Mouse (Mus musculus) lung, embryonic 16.5 days (tissue): Measurements from ENCODE around the gene Duox2. TPM values are rescaled to one million over a fixed set of nuclear protein-coding genes. Genes with fewer than 3 reads are reported as not detected.

Source experiments
- ATAC-seq: fragments of 200-750 bp; cut with Nextera tagmentation; 2 replicates; pipeline ENCODE4 v1.8.0; 2017; ENCODE audit warnings: low read depth, mild to moderate bottlenecking, moderate library complexity
- H3K27ac ChIP-seq: fragments of 300-500 bp; sonication (generic); 2 replicates; pipeline ENCODE4 v1.5.1; 2014; ENCODE audit warnings: mild to moderate bottlenecking, control low read depth, low read length
- H3K27me3 ChIP-seq: fragments of 300-500 bp; sonication (generic); 2 replicates; pipeline ENCODE4 v1.6.1; 2014; ENCODE audit warnings: low read depth, low read length, mixed read lengths; ENCODE audit not compliant: control insufficient read depth, insufficient read depth
- H3K36me3 ChIP-seq: fragments of 300-500 bp; sonication (generic); 2 replicates; pipeline ENCODE4 v1.6.1; 2014; ENCODE audit warnings: low read length; ENCODE audit not compliant: control insufficient read depth, insufficient read depth
- H3K4me1 ChIP-seq: fragments of 300-500 bp; sonication (generic); replicated peaks from 2 replicates; pipeline ENCODE4 v1.6.1; 2014; ENCODE audit warnings: low read length, mixed read lengths; ENCODE audit not compliant: control insufficient read depth, insufficient read depth
- H3K4me2 ChIP-seq: fragments of 300-500 bp; sonication (generic); 2 replicates; pipeline ENCODE4 v1.6.1; 2014; ENCODE audit warnings: low read depth, low read length, control low read depth
- H3K4me3 ChIP-seq: fragments of 300-500 bp; sonication (generic); 2 replicates; pipeline ENCODE4 v1.5.1; 2014; ENCODE audit warnings: mild to moderate bottlenecking, low read length, control low read depth
- H3K9ac ChIP-seq: fragments of 300-500 bp; sonication (generic); 2 replicates; pipeline ENCODE4 v1.6.1; 2014; ENCODE audit warnings: low read length, control low read depth
- H3K9me3 ChIP-seq: fragments of 300-500 bp; sonication (generic); 2 replicates; pipeline ENCODE4 v1.6.1; 2016; ENCODE audit warnings: low read length; ENCODE audit not compliant: control insufficient read depth
- WGBS: fragments of 180-500 bp; shearing (Covaris S2); extraction: QIAGEN DNeasy Blood & Tissue Kit; methylation state at CpG from one replicate; pipeline ENCODE4 v1.1.7; 2014; 5-methylcytosine and 5-hydroxymethylcytosine counted together
- polyA plus RNA-seq: library from polyadenylated mRNA; unstranded; fragments of >200 nt; fragmentation: Nextera tagmentation; extraction: Ambion mirVana; gene quantifications from 2 replicates; pipeline ENCODE4 v1.2.1, GENCODE M21; 2015

Duox2 gene
- polyA plus RNA-seq, 1 experiment from 2014 or later = not detected

- Histone ChIP-seq H3K9ac (no peak overlapping the region), H3K27ac (no peak overlapping the region), H3K36me3 (no peaks in the 10 kb centered on the region), H3K4me1 (no peaks in the 10 kb centered on the region), H3K9me3 (no peaks in the 10 kb centered on the region), H3K27me3 (no peaks in the 10 kb centered on the region), H3K4me2 (no peak overlapping the region), H3K4me3 (no peak overlapping the region)
- no peak for ATAC-seq
- WGBS = 78% methylated on average over 5 of the region's 5 CpGs
These were observed 37.5 kb downstream of the Duox2 start for GRCm38 (mm10) chr2:122260729-122261128.

GRCm38 (mm10) chr2:122255997-122256396 lies 42.3 kb downstream of the Duox2 start:
- Histone ChIP-seq H3K27me3 (no peaks in the 10 kb centered on the region), H3K27ac (no peak overlapping the region), H3K9me3 (no peaks in the 10 kb centered on the region), H3K9ac (no peak overlapping the region), H3K4me1 (no peaks in the 10 kb centered on the region), H3K36me3 (no peaks in the 10 kb centered on the region), H3K4me2 (no peak overlapping the region), H3K4me3 (no peak overlapping the region)
- no peak for ATAC-seq
- 86% methylated on average over 5 of the region's 5 CpGs for WGBS

DNA sequence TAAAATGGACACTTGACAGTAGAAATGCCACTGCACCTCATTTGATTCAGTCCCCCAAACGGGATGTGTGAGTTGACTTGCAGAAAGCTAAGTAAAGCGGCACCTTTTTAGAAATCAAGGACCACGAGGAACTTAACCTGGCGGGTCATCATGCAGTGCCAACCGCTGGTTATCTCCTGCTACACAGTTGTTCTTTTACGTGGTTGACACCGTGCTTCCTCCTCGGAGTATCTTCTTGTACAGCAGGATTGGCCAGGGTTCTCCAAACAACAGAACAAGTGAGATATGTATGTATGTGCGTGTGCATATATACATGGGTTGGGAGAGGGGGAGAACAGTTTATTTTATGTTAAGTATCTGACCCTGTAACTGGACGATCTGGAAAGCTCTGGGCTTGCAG lies 50.5 kb downstream of the Duox2 start:
- Histone ChIP-seq H3K9ac (no peak overlapping the region), H3K4me3 (no peak overlapping the region), H3K4me1 (0 out of 2 replicates have a peak, but pooled peaks cover 2% of the 10 kb centered on the region), H3K9me3 (no peaks in the 10 kb centered on the region), H3K36me3 (no peaks in the 10 kb centered on the region), H3K27ac (no peak overlapping the region), H3K4me2 (no peak overlapping the region), H3K27me3 (no peaks in the 10 kb centered on the region)
- 68% methylated on average over 10 of the region's 10 CpGs for WGBS
- ATAC-seq = no peak

DNA sequence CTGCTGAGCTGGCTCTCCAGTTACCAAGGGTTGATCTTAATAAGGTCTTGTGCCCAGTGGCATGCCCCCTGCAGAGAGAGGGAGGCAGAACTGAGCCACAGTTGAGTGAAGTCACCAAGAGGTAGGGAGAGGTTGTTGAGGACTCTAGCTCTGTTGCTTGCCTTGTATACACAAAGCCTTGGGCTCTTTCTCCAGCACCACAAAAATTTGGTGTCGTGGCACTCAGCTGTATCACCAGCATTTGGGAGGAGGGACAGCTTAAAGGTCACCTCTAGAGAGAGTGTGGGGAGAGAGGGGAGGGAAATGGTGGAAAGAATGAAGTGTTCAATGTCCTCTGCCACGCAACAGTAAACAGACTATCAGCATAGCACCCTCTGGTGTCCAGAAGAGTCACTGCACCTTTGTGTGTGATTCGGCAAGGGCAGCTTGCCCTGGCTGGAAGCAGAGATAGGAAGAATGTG lies 54.5 kb downstream of the Duox2 start:
- ATAC-seq = peak; percentile 67
- WGBS = 8% methylated on average over 3 of the region's 3 CpGs
- Histone ChIP-seq H3K4me2 (no peak overlapping the region), H3K9ac (no peak overlapping the region), H3K4me1 (0 out of 2 replicates have a peak, but pooled peaks cover 2% of the 10 kb centered on the region), H3K4me3 (no peak overlapping the region), H3K36me3 (no peaks in the 10 kb centered on the region), H3K9me3 (no peaks in the 10 kb centered on the region), H3K27ac (no peak overlapping the region), H3K27me3 (no peaks in the 10 kb centered on the region)

DNA sequence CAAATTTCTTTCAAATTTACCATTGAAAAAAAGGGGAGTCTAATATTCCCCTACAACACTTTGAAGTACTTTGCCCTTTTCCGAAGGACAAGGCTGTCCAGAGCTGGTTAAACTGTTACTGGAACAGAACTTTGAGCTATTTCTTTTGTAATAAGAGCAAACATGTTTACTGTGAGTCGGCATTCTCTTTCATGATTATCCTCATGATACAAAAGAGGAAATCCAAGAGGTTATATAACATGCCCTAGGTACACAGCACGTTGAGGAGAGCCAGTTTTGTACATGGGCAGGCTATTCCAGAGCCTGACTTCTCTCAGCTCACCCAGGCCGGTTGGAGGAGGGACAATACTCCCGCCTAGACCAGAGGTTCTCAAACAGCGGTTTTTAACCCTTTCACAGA lies 56.3 kb downstream of the Duox2 start:
- no peak for ATAC-seq
- 46% methylated on average over 6 of the region's 6 CpGs for WGBS
- H3K27ac ChIP-seq = no peak overlapping the region
- H3K9me3 ChIP-seq = no peaks in the 10 kb centered on the region
- no peak overlapping the region for H3K9ac ChIP-seq
- H3K4me1 ChIP-seq = 0 out of 2 replicates have a peak, but pooled peaks cover 2% of the 10 kb centered on the region
- H3K4me2 ChIP-seq = no peak overlapping the region
- no peak overlapping the region for H3K4me3 ChIP-seq
- no peaks in the 10 kb centered on the region for H3K36me3 ChIP-seq
- H3K27me3 ChIP-seq = no peaks in the 10 kb centered on the region

GRCm38 (mm10) chr2:122241226-122241625 lies 57.0 kb downstream of the Duox2 start:
- no peak for ATAC-seq
- no peaks in the 10 kb centered on the region for H3K36me3 ChIP-seq
- H3K27ac ChIP-seq = no peak overlapping the region
- 0 out of 2 replicates have a peak, but pooled peaks cover 2% of the 10 kb centered on the region for H3K4me1 ChIP-seq
- no peak overlapping the region for H3K4me2 ChIP-seq
- no peak overlapping the region for H3K9ac ChIP-seq
- no peaks in the 10 kb centered on the region for H3K9me3 ChIP-seq
- no peaks in the 10 kb centered on the region for H3K27me3 ChIP-seq
- H3K4me3 ChIP-seq = no peak overlapping the region
- WGBS = 80% methylated on average over 4 of the region's 4 CpGs

DNA sequence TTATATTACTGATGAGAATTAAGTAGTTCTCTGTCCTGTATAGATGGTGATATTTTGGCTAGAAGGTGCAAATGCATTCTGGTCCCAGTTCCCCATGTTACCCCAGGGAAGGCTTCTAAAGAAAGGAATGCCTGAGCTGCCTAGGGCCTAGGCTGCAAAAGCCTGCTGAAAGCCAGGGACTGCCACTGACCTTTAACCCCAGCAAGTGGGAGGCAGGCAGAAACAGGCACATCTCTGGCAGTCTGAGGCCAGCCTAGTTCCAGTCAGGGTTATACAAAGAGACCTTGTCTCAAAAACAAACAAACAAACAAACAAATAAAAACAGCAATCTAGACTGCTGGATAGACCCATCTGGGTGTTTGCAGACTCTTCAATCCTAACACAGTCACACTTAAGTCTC lies 57.5 kb downstream of the Duox2 start:
- Histone ChIP-seq H3K9ac (no peak overlapping the region), H3K4me2 (no peak overlapping the region), H3K4me1 (0 out of 2 replicates have a peak, but pooled peaks cover 2% of the 10 kb centered on the region), H3K4me3 (no peak overlapping the region), H3K27me3 (no peaks in the 10 kb centered on the region), H3K36me3 (no peaks in the 10 kb centered on the region), H3K27ac (no peak overlapping the region), H3K9me3 (no peaks in the 10 kb centered on the region)
- ATAC-seq = no peak

GRCm38 (mm10) chr2:122237891-122238470 lies 60.3 kb downstream of the Duox2 start:
- H3K27ac ChIP-seq = no peak overlapping the region
- no peak overlapping the region for H3K4me3 ChIP-seq
- no peak overlapping the region for H3K9ac ChIP-seq
- H3K36me3 ChIP-seq = no peaks in the 10 kb centered on the region
- H3K4me2 ChIP-seq = no peak overlapping the region
- no peaks in the 10 kb centered on the region for H3K9me3 ChIP-seq
- ATAC-seq = no peak
- no peaks in the 10 kb centered on the region for H3K27me3 ChIP-seq
- H3K4me1 ChIP-seq = peaks cover 6% of the 10 kb centered on the region
- WGBS = 74% methylated on average over 2 of the region's 2 CpGs

- no peak for ATAC-seq
- no peak overlapping the region for H3K9ac ChIP-seq
- H3K4me2 ChIP-seq = no peak overlapping the region
- no peaks in the 10 kb centered on the region for H3K27me3 ChIP-seq
- H3K4me3 ChIP-seq = no peak overlapping the region
- peaks cover 6% of the 10 kb centered on the region for H3K4me1 ChIP-seq
- no peaks in the 10 kb centered on the region for H3K36me3 ChIP-seq
- H3K9me3 ChIP-seq = no peaks in the 10 kb centered on the region
- H3K27ac ChIP-seq = no peak overlapping the region
These were observed 61.9 kb downstream of the Duox2 start for GRCm38 (mm10) chr2:122236321-122236720.

GRCm38 (mm10) chr2:122235425-122235824 lies 62.8 kb downstream of the Duox2 start:
- Histone ChIP-seq H3K4me1 (peaks cover 6% of the 10 kb centered on the region), H3K9me3 (no peaks in the 10 kb centered on the region), H3K4me3 (peak overlapping the region; percentile 68; the same call in 1 of the 2 replicates), H3K27ac (no peak overlapping the region), H3K9ac (no peak overlapping the region), H3K27me3 (no peaks in the 10 kb centered on the region), H3K36me3 (no peaks in the 10 kb centered on the region), H3K4me2 (0 out of 2 replicates have a peak overlapping the region, but pooled peaks have one; percentile 92)
- 77% methylated on average over 2 of the region's 2 CpGs for WGBS
- no peak for ATAC-seq
